Mouse (Mus musculus) forebrain, embryonic 11.5 days (tissue): Measurements from ENCODE around the gene Gm20388. TPM values are rescaled to one million over a fixed set of nuclear protein-coding genes. Genes with fewer than 3 reads are reported as not detected.

Source experiments
- ATAC-seq: fragments of 200-750 bp; cut with Nextera tagmentation; replicated peaks from 2 replicates; pipeline ENCODE4 v1.8.0; 2017; ENCODE audit warnings: moderate TSS enrichment; ENCODE audit not compliant: low FRiP score
- DNase-seq: peaks from one replicate; pipeline ENCODE4 v3.0.0-alpha.2; 2017; ENCODE audit warnings: low spot score
- H3K27ac ChIP-seq: fragments of 300-500 bp; sonication (generic); 2 replicates; pipeline ENCODE4 v1.5.1; 2014; ENCODE audit warnings: low read depth, low read length
- H3K27me3 ChIP-seq: fragments of 300-500 bp; sonication (generic); 2 replicates; pipeline ENCODE4 v1.6.1; 2014; ENCODE audit warnings: mild to moderate bottlenecking, low read length, mixed read lengths; ENCODE audit not compliant: control insufficient read depth, insufficient read depth
- H3K36me3 ChIP-seq: fragments of 300-500 bp; sonication (generic); 2 replicates; pipeline ENCODE4 v1.6.1; 2014; ENCODE audit warnings: mild to moderate bottlenecking, low read length, moderate library complexity, mixed read lengths; ENCODE audit not compliant: control insufficient read depth, insufficient read depth
- H3K4me1 ChIP-seq: fragments of 300-500 bp; sonication (generic); replicated peaks from 2 replicates; pipeline ENCODE4 v1.6.1; 2014; ENCODE audit warnings: low read length, mixed read lengths; ENCODE audit not compliant: control insufficient read depth, insufficient read depth
- H3K4me2 ChIP-seq: fragments of 300-500 bp; sonication (generic); 2 replicates; pipeline ENCODE4 v1.6.1; 2014; ENCODE audit warnings: low read depth, mild to moderate bottlenecking, low read length, moderate library complexity, mixed read lengths; ENCODE audit not compliant: severe bottlenecking
- H3K4me3 ChIP-seq: fragments of 300-500 bp; sonication (generic); 2 replicates; pipeline ENCODE4 v1.5.1; 2014; ENCODE audit warnings: low read depth, low read length
- H3K9ac ChIP-seq: fragments of 300-500 bp; sonication (generic); 2 replicates; pipeline ENCODE4 v1.6.1; 2014; ENCODE audit warnings: low read length
- H3K9me3 ChIP-seq: fragments of 300-500 bp; sonication (generic); 2 replicates; pipeline ENCODE4 v1.6.1; 2016; ENCODE audit warnings: low read length, mixed read lengths; ENCODE audit not compliant: control insufficient read depth
- WGBS: fragments of 180-500 bp; shearing (Covaris S2); extraction: QIAGEN DNeasy Blood & Tissue Kit; methylation state at CpG from one replicate; pipeline ENCODE4 v1.1.7; 2014; 5-methylcytosine and 5-hydroxymethylcytosine counted together
- polyA plus RNA-seq: library from polyadenylated mRNA; unstranded; fragments of >200 nt; fragmentation: Nextera tagmentation; extraction: Ambion mirVana; gene quantifications from 2 replicates; pipeline ENCODE4 v1.2.1, GENCODE M21; 2014

Gene Gm20388
- polyA plus RNA-seq, 1 experiment from 2014 or later, result not detected

DNA sequence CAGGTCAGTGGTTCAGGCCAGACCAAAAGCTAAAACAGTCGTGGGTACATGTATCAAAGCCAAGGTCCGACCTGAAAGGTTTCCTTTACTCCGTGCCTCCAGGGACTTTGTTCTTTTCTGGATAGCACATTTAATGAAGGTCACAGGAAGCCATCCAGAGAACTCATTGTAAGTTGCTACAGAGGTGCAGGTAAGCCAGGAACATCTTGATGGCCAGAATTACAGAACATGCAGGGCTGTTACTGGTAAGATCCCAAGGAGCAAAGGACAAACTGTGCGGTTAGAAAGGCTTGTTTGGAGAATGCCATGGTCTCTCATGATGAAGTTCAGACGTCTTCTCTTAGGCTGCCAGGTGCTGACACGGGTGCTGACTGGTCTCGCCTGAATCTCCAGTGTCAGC, 206.0 kb downstream of the Gm20388 start:
- 80% methylated on average over 7 of the region's 7 CpGs for WGBS
- H3K9me3 ChIP-seq, result no peaks in the 10 kb centered on the region
- DNase-seq, result no peak
- no peak overlapping the region for H3K9ac ChIP-seq
- H3K4me3 ChIP-seq, result no peak overlapping the region
- H3K4me2 ChIP-seq, result no peak overlapping the region
- peaks cover 10% of the 10 kb centered on the region for H3K4me1 ChIP-seq
- H3K27me3 ChIP-seq, result peaks cover 18% of the 10 kb centered on the region
- no peak for ATAC-seq
- H3K27ac ChIP-seq, result no peak overlapping the region
- H3K36me3 ChIP-seq, result no peaks in the 10 kb centered on the region

DNA sequence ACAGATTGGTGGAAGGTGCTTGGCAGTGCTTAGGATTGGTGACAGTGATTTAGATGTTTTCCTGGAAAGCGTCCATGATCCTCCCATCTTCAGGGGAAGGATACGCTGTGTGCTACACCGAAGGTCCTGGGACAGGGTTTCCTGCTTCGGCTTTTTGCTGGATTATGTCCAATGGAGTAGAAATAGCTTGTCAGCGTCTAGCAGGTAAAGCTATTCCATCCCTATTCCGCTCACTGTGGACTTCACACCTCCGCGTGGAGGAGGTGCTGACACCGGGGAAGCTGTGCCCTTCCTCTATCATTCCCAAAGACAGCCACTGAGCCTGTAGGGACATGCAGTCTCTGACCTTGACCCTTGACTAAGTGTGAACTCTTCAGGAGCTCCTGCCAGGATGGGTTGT, 207.5 kb downstream of the Gm20388 start:
- Histone ChIP-seq H3K4me3 (no peak overlapping the region), H3K27me3 (peaks cover 18% of the 10 kb centered on the region), H3K27ac (no peak overlapping the region), H3K36me3 (no peaks in the 10 kb centered on the region), H3K4me2 (no peak overlapping the region), H3K9ac (no peak overlapping the region), H3K9me3 (no peaks in the 10 kb centered on the region), H3K4me1 (peaks cover 7% of the 10 kb centered on the region)
- ATAC-seq (no peak), DNase-seq (no peak)
- WGBS, result 88% methylated on average over 9 of the region's 9 CpGs

DNA sequence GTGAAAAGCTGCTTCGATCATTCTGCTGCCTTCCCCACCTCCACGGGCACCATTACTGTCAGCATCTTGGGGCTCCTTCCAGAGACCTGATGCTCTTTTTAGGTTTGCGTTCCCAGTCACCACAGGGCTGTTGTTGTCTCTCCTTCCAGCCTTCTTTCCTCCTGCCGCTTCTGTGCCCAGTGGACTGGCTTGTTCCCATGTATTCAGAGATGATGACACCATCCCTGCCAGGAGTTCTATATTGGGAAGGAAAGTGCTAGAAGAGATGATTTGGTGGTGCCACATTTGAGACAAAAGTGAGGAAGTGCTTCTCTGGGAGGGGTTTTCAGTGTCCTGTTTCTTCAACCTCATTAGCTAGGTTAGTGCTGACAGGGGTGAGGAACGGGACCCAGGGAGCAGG, 208.2 kb downstream of the Gm20388 start:
- Histone ChIP-seq H3K27me3 (peaks cover 18% of the 10 kb centered on the region), H3K36me3 (no peaks in the 10 kb centered on the region), H3K4me3 (no peak overlapping the region), H3K9ac (no peak overlapping the region), H3K4me2 (no peak overlapping the region), H3K9me3 (no peaks in the 10 kb centered on the region), H3K4me1 (peaks cover 4% of the 10 kb centered on the region), H3K27ac (no peak overlapping the region)
- 84% methylated on average over 5 of the region's 5 CpGs for WGBS
- no peak for DNase-seq
- ATAC-seq, result no peak

DNA sequence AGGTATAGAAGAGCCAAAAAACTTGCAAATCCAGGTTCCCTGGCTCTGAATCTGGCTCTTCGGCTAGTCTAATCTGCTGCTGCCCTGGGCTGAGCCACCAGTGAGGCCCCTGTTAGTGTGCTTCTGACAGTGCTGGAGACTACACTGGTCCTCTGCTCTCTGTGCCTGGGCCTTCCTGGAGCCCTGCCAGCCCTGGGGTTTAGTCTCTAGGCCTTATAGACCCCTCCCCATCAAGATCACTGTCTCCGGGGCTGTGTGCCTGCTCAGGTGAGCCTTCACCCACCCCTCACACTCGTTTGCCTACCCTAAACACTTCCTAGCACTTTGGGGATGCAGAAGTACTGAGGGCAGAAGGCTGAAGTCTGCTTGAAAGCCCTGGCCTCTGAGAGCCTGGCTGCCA, 208.8 kb downstream of the Gm20388 start:
- H3K4me1 ChIP-seq, result peaks cover 1% of the 10 kb centered on the region
- H3K4me3 ChIP-seq, result no peak overlapping the region
- ATAC-seq, result no peak
- no peak for DNase-seq
- H3K36me3 ChIP-seq, result no peaks in the 10 kb centered on the region
- no peak overlapping the region for H3K27ac ChIP-seq
- peaks cover 16% of the 10 kb centered on the region for H3K27me3 ChIP-seq
- H3K9ac ChIP-seq, result no peak overlapping the region
- no peak overlapping the region for H3K4me2 ChIP-seq
- 72% methylated on average over 3 of the region's 3 CpGs for WGBS
- H3K9me3 ChIP-seq, result no peaks in the 10 kb centered on the region

DNA sequence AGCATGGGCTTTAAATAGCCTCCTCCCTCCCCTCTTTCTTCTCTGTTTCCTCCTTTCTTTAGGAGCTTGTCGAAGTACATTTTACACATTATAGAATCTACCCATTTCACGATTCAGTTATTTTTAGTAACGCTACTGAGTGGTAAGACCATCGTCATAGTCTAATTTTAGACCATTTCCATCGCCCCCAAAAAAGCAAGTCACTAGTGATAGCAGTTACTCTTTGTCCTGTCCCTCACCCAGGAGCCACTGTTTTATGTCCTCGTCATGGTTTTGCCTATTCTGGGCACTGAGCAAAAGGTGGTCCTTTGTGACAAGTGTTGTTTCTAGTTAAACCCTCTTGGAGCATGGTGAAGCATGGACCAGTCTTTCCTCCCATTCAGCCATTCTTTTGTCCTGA, 209.3 kb downstream of the Gm20388 start:
- 86% methylated on average over 6 of the region's 6 CpGs for WGBS
- H3K4me3 ChIP-seq, result no peak overlapping the region
- no peak overlapping the region for H3K9ac ChIP-seq
- no peak overlapping the region for H3K4me2 ChIP-seq
- DNase-seq (no peak), ATAC-seq (no peak)
- H3K9me3 ChIP-seq, result no peaks in the 10 kb centered on the region
- no peak overlapping the region for H3K27ac ChIP-seq
- no peaks in the 10 kb centered on the region for H3K36me3 ChIP-seq
- peaks cover 11% of the 10 kb centered on the region for H3K27me3 ChIP-seq
- H3K4me1 ChIP-seq, result no peaks in the 10 kb centered on the region; the same call in 1 of the 2 replicates

DNA sequence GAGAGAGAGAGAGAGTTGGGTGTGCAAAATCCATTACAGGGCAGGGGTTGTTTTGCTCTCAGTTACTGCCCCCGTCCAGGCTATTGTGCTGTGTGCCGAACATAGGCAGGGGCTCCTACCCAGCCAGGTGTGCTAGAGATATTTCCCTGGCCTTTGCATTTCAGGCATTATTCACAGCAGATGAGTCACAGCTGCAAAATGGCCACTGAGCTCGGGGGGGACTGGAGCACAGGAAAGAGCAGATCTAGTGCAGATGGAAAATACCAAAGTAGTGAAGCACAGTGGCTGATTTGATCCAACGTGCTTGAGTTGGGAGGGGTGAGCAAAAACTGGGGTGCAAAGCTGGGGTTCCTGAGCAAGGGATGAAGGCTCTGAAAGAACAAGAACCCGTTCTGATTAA, 210.3 kb downstream of the Gm20388 start:
- no peaks in the 10 kb centered on the region for H3K36me3 ChIP-seq

DNA sequence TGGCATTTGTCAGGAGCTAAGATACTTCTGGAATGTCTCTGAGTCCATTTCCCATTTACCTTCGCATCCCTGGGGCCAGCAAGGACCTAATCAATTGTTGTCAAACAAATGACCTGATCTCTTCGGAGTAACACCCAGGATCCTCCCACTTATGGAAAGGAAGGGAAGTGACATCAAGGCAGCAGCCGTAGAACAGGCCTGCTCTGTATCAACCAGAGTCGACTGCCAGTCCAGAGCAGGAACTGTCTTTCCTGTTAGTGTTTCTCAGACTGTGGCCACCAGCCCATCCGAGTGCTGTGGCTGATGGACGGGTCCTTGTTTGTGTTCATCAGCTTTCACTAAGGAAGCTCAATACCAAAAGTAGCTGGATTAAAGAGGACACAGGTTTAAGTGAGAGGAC, 213.6 kb downstream of the Gm20388 start:
- no peaks in the 10 kb centered on the region for H3K27me3 ChIP-seq
- no peaks in the 10 kb centered on the region for H3K9me3 ChIP-seq
- ATAC-seq (no peak), DNase-seq (no peak)
- no peak overlapping the region for H3K4me3 ChIP-seq
- no peak overlapping the region for H3K27ac ChIP-seq
- H3K9ac ChIP-seq, result no peak overlapping the region
- no peaks in the 10 kb centered on the region for H3K36me3 ChIP-seq
- WGBS, result 59% methylated on average over 6 of the region's 6 CpGs
- H3K4me2 ChIP-seq, result no peak overlapping the region
- H3K4me1 ChIP-seq, result peaks cover 3% of the 10 kb centered on the region; the same call in 1 of the 2 replicates

More for the DNA sequence above, 210.3 kb downstream of the Gm20388 start:
- ATAC-seq (no peak), DNase-seq (no peak)
- peaks cover 4% of the 10 kb centered on the region; the same call in 1 of the 2 replicates for H3K27me3 ChIP-seq
- H3K4me2 ChIP-seq, result no peak overlapping the region
- H3K9ac ChIP-seq, result no peak overlapping the region
- 69% methylated on average over 5 of the region's 5 CpGs for WGBS
- H3K4me1 ChIP-seq, result no peaks in the 10 kb centered on the region; the same call in 1 of the 2 replicates
- H3K9me3 ChIP-seq, result no peaks in the 10 kb centered on the region
- H3K4me3 ChIP-seq, result no peak overlapping the region
- no peak overlapping the region for H3K27ac ChIP-seq

DNA sequence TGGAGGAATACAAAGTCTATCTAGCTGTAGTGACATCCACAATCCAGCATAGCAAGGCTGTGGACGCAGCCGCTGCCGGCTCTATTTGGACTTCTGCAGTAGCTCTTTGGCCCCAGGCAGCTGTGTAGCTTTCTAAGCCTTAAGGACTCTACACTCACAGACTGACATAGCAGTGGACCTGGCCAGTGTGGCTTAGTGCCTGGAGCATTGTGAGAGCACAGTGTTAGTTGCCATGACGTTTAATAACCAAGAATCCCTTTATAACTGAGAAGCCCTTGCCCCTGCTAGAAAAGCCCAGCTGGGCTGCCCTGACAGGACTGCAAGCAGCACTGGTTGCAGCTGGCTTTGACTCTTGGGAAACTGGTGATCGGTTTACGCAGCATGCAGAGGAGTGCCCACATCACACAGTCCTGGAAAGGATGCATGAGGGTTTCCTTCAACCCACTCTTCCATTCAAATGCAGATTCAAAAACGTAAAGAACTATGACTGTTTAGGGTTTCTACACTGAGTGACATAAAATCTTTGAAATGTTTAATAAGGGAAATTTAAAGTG, 214.3 kb downstream of the Gm20388 start:
- H3K4me1 ChIP-seq, result peaks cover 6% of the 10 kb centered on the region; the same call in 1 of the 2 replicates
- no peak overlapping the region for H3K9ac ChIP-seq
- no peaks in the 10 kb centered on the region for H3K9me3 ChIP-seq
- H3K36me3 ChIP-seq, result no peaks in the 10 kb centered on the region
- WGBS, result 49% methylated on average over 7 of the region's 7 CpGs
- no peak overlapping the region for H3K27ac ChIP-seq
- ATAC-seq (peak; percentile 53; the same call in 1 of the 2 replicates), DNase-seq (peak; percentile 63)
- H3K4me3 ChIP-seq, result no peak overlapping the region
- H3K27me3 ChIP-seq, result no peaks in the 10 kb centered on the region
- no peak overlapping the region for H3K4me2 ChIP-seq
